19 mouse cellular contexts compared by ENCODE assay signal in genomic region chr19:10784061-10784460, GRCm38 (mm10). TPM values are rescaled to one million over a fixed set of nuclear protein-coding genes. Genes with fewer than 3 reads are reported as not detected.
DNase-seq lines count a peak whose midpoint lies in the region; ATAC-seq lines count a peak whose summit lies in the region.
"Had no signal": no experiment of that assay in that cellular context is flagged by ENCODE, and none has a peak within 500 bp of the region (broad histone marks: within the 10 kb centered on the region; RNA-seq: fewer than 3 reads in every experiment).

No protein-coding gene starts in this region.

- 0 out of 2 replicates have a peak, but pooled peaks have one; percentile 55 for ATAC-seq in forebrain, embryonic 12.5 days (ENCODE audit: low FRiP score)
- ATAC-seq in midbrain, embryonic 11.5 days (ENCODE audit: low FRiP score), result no peak
- ATAC-seq in midbrain, embryonic 14.5 days (ENCODE audit: low FRiP score, low TSS enrichment), result no peak
- ATAC-seq in forebrain, embryonic 15.5 days (replicated peaks), result 0 out of 2 replicates have a peak, but pooled peaks have one; percentile 15

- no peaks in the 10 kb centered on the region for H3K36me3 ChIP-seq in forebrain, embryonic 12.5 days (replicated peaks)
- no peaks in the 10 kb centered on the region for H3K36me3 ChIP-seq in forebrain, embryonic 10.5 days (replicated peaks)
- no peaks in the 10 kb centered on the region for H3K36me3 ChIP-seq in midbrain, embryonic 11.5 days (ENCODE audit: control insufficient read depth, insufficient read depth, low read length)
- H3K36me3 ChIP-seq in midbrain, embryonic 14.5 days (ENCODE audit: control insufficient read depth, insufficient read depth, low read length), result no peaks in the 10 kb centered on the region
- H3K36me3 ChIP-seq in forebrain, embryonic 15.5 days, result no peaks in the 10 kb centered on the region
- no peaks in the 10 kb centered on the region for H3K36me3 ChIP-seq in heart, embryonic 10.5 days
- H3K36me3 ChIP-seq: G1E; limb, embryonic 15.5 days had no signal

- 20% methylated on average over 3 of the region's 3 CpGs for WGBS in forebrain, embryonic 12.5 days
- 21% methylated on average over 3 of the region's 3 CpGs for WGBS in forebrain, embryonic 10.5 days
- 26% methylated on average over 3 of the region's 3 CpGs for WGBS in midbrain, embryonic 11.5 days
- WGBS in midbrain, embryonic 14.5 days, result 32% methylated on average over 3 of the region's 3 CpGs
- 21% methylated on average over 3 of the region's 3 CpGs for WGBS in forebrain, embryonic 15.5 days
- WGBS in heart, embryonic 10.5 days, result 41% methylated on average over 3 of the region's 3 CpGs

- no peak overlapping the region for H3K4me3 ChIP-seq in forebrain, embryonic 12.5 days (replicated peaks)
- no peak overlapping the region for H3K4me3 ChIP-seq in forebrain, embryonic 10.5 days
- H3K4me3 ChIP-seq in midbrain, embryonic 11.5 days (ENCODE audit: low read depth, low read length), result no peak overlapping the region
- no peak overlapping the region for H3K4me3 ChIP-seq in midbrain, embryonic 14.5 days (replicated peaks; ENCODE audit: low read depth, low read length)
- no peak overlapping the region for H3K4me3 ChIP-seq in forebrain, embryonic 15.5 days
- H3K4me3 ChIP-seq in heart, embryonic 10.5 days, result no peak overlapping the region
- H3K4me3 ChIP-seq: limb, embryonic 15.5 days had no signal

- no peaks in the 10 kb centered on the region for H3K9me3 ChIP-seq in forebrain, embryonic 12.5 days
- H3K9me3 ChIP-seq in forebrain, embryonic 10.5 days, result no peaks in the 10 kb centered on the region
- no peaks in the 10 kb centered on the region for H3K9me3 ChIP-seq in midbrain, embryonic 11.5 days (ENCODE audit: control insufficient read depth, low read length)
- H3K9me3 ChIP-seq in midbrain, embryonic 14.5 days (ENCODE audit: control insufficient read depth, low read length), result no peaks in the 10 kb centered on the region
- H3K9me3 ChIP-seq in forebrain, embryonic 15.5 days, result no peaks in the 10 kb centered on the region
- no peaks in the 10 kb centered on the region for H3K9me3 ChIP-seq in heart, embryonic 10.5 days
- H3K9me3 ChIP-seq: G1E; limb, embryonic 15.5 days had no signal

- no peak overlapping the region for H3K27ac ChIP-seq in forebrain, embryonic 12.5 days
- H3K27ac ChIP-seq in forebrain, embryonic 10.5 days, result no peak overlapping the region
- H3K27ac ChIP-seq in midbrain, embryonic 11.5 days (ENCODE audit: low read depth, low read length), result no peak overlapping the region
- H3K27ac ChIP-seq in midbrain, embryonic 14.5 days (replicated peaks; ENCODE audit: low read depth, low read length), result no peak overlapping the region
- H3K27ac ChIP-seq in forebrain, embryonic 15.5 days (replicated peaks), result peak overlapping the region; percentile 65
- H3K27ac ChIP-seq in heart, embryonic 10.5 days, result no peak overlapping the region
- H3K27ac ChIP-seq: limb, embryonic 15.5 days; macrophage had no signal

- H3K27me3 ChIP-seq in forebrain, embryonic 12.5 days, result no peaks in the 10 kb centered on the region
- H3K27me3 ChIP-seq in forebrain, embryonic 10.5 days (ENCODE audit: poor library complexity, severe bottlenecking), result no peaks in the 10 kb centered on the region
- H3K27me3 ChIP-seq in midbrain, embryonic 11.5 days (ENCODE audit: control insufficient read depth, insufficient read depth, low read length), result no peaks in the 10 kb centered on the region
- no peaks in the 10 kb centered on the region for H3K27me3 ChIP-seq in midbrain, embryonic 14.5 days (ENCODE audit: control insufficient read depth, insufficient read depth, low read length)
- no peaks in the 10 kb centered on the region for H3K27me3 ChIP-seq in forebrain, embryonic 15.5 days
- peaks cover 16% of the 10 kb centered on the region for H3K27me3 ChIP-seq in heart, embryonic 10.5 days (ENCODE audit: insufficient read depth, poor library complexity, severe bottlenecking)
- H3K27me3 ChIP-seq: limb, embryonic 15.5 days had no signal

- no peaks in the 10 kb centered on the region for H3K4me1 ChIP-seq in forebrain, embryonic 12.5 days
- peaks cover 16% of the 10 kb centered on the region for H3K4me1 ChIP-seq in forebrain, embryonic 10.5 days
- H3K4me1 ChIP-seq in midbrain, embryonic 11.5 days (ENCODE audit: control insufficient read depth, insufficient read depth, low read length), result no peaks in the 10 kb centered on the region
- no peaks in the 10 kb centered on the region for H3K4me1 ChIP-seq in midbrain, embryonic 14.5 days (ENCODE audit: control insufficient read depth, insufficient read depth, low read length)
- H3K4me1 ChIP-seq in forebrain, embryonic 15.5 days, result peaks cover 15% of the 10 kb centered on the region
- peaks cover 8% of the 10 kb centered on the region; the same call in 1 of the 2 replicates for H3K4me1 ChIP-seq in heart, embryonic 10.5 days

- no peak for DNase-seq in forebrain, embryonic 10.5 days (ENCODE audit: extremely low spot score, low spot score)
- DNase-seq in midbrain, embryonic 11.5 days (ENCODE audit: low spot score, missing footprints), result peak; percentile 76
- no peak for DNase-seq in midbrain, embryonic 14.5 days
- peak; percentile 53 to 65 for DNase-seq in thymus, postnatal 36 days
- DNase-seq in heart, embryonic 10.5 days (ENCODE audit: low spot score), result no peak
- no peak for DNase-seq in heart, adult 18-20 months
- DNase-seq: adrenal gland, postnatal 25 days; kidney, adult 11 months; kidney, postnatal 36 days; lung, adult 18-20 months; right cerebral cortex, adult 18-20 months had no signal

- no peak overlapping the region for H3K9ac ChIP-seq in forebrain, embryonic 12.5 days
- no peak overlapping the region for H3K9ac ChIP-seq in midbrain, embryonic 11.5 days (ENCODE audit: low read length)
- H3K9ac ChIP-seq in midbrain, embryonic 14.5 days (replicated peaks; ENCODE audit: low read length), result no peak overlapping the region
- H3K9ac ChIP-seq in forebrain, embryonic 15.5 days (replicated peaks), result no peak overlapping the region
- H3K9ac ChIP-seq: limb, embryonic 15.5 days had no signal

- no peak overlapping the region for H3K4me2 ChIP-seq in forebrain, embryonic 12.5 days
- no peak overlapping the region for H3K4me2 ChIP-seq in midbrain, embryonic 11.5 days
- H3K4me2 ChIP-seq in midbrain, embryonic 14.5 days (ENCODE audit: low read length), result no peak overlapping the region
- H3K4me2 ChIP-seq in forebrain, embryonic 15.5 days (replicated peaks), result no peak overlapping the region
- H3K4me2 ChIP-seq: limb, embryonic 15.5 days had no signal

RNA-seq across cellular contexts. Expression of gene Cd5, which starts 45.3 kb away (rescaled TPM):
- polyA plus RNA-seq in forebrain, embryonic 12.5 days (2016; fragmentation: Nextera tagmentation; extraction: Ambion mirVana), result not detected in 2 replicates
- not detected in 2 replicates for polyA plus RNA-seq in forebrain, embryonic 10.5 days (2016; fragmentation: Nextera tagmentation; extraction: Ambion mirVana)
- 0.08 and 0.22 TPM in 2 replicates for polyA plus RNA-seq in midbrain, embryonic 11.5 days (2014; fragmentation: Nextera tagmentation; extraction: Ambion mirVana)
- polyA plus RNA-seq in midbrain, embryonic 14.5 days (2014; fragmentation: Nextera tagmentation; extraction: Ambion mirVana), result 0.16 and 0.25 TPM in 2 replicates
- 0.22 and 0.26 TPM in 2 replicates for polyA plus RNA-seq in forebrain, embryonic 15.5 days (2015; fragmentation: Nextera tagmentation; extraction: Ambion mirVana)
- 0.18 and 0.28 TPM in 2 replicates for polyA plus RNA-seq in heart, embryonic 10.5 days (2016; fragmentation: Nextera tagmentation; extraction: Ambion mirVana)
- total RNA-seq in heart, adult 18-20 months (2021), result 1 to 10 TPM in 1 of 2 experiments, not detected in 1; 1.1 TPM
- total RNA-seq: common myeloid progenitor, adult 5-6 weeks; granulocyte monocyte progenitor cell, adult 5-6 weeks had no signal
- polyA plus RNA-seq: G1E had no signal

RNA-seq across cellular contexts. Expression of gene Cd6, which starts 45.8 kb away (rescaled TPM):
- not detected in 2 replicates for polyA plus RNA-seq in forebrain, embryonic 12.5 days (2016; fragmentation: Nextera tagmentation; extraction: Ambion mirVana)
- polyA plus RNA-seq in forebrain, embryonic 10.5 days (2016; fragmentation: Nextera tagmentation; extraction: Ambion mirVana), result not detected in 2 replicates
- polyA plus RNA-seq in midbrain, embryonic 11.5 days (2014; fragmentation: Nextera tagmentation; extraction: Ambion mirVana), result not detected in 2 replicates
- not detected in 2 replicates for polyA plus RNA-seq in midbrain, embryonic 14.5 days (2014; fragmentation: Nextera tagmentation; extraction: Ambion mirVana)
- polyA plus RNA-seq in forebrain, embryonic 15.5 days (2015; fragmentation: Nextera tagmentation; extraction: Ambion mirVana), result not detected in 2 replicates
- 0.06 TPM in 1 of 2 replicates, not detected in the other for polyA plus RNA-seq in heart, embryonic 10.5 days (2016; fragmentation: Nextera tagmentation; extraction: Ambion mirVana)
- total RNA-seq in heart, adult 18-20 months (2021), result 1 to 10 TPM in 1 of 2 experiments, under 1 TPM in 1; 0.17 to 1.2 TPM
- total RNA-seq: adrenal gland, postnatal 25 days had no signal
- polyA plus RNA-seq: G1E; limb, embryonic 15.5 days; neural tube, embryonic 14.5 days had no signal

RNA-seq across cellular contexts. Expression of gene Slc15a3, which starts 55.5 kb away (rescaled TPM):
- 0.12 and 0.38 TPM in 2 replicates for polyA plus RNA-seq in forebrain, embryonic 12.5 days (2016; fragmentation: Nextera tagmentation; extraction: Ambion mirVana)
- 0.32 and 0.37 TPM in 2 replicates for polyA plus RNA-seq in forebrain, embryonic 10.5 days (2016; fragmentation: Nextera tagmentation; extraction: Ambion mirVana)
- 0.18 and 0.25 TPM in 2 replicates for polyA plus RNA-seq in midbrain, embryonic 11.5 days (2014; fragmentation: Nextera tagmentation; extraction: Ambion mirVana)
- 0.20 and 0.54 TPM in 2 replicates for polyA plus RNA-seq in midbrain, embryonic 14.5 days (2014; fragmentation: Nextera tagmentation; extraction: Ambion mirVana)
- polyA plus RNA-seq in forebrain, embryonic 15.5 days (2015; fragmentation: Nextera tagmentation; extraction: Ambion mirVana), result 0.39 and 0.42 TPM in 2 replicates
- 0.16 and 0.22 TPM in 2 replicates for polyA plus RNA-seq in heart, embryonic 10.5 days (2016; fragmentation: Nextera tagmentation; extraction: Ambion mirVana)
- 1 to 10 TPM; 2.1 TPM for total RNA-seq in heart, adult 18-20 months (2021)
- total RNA-seq: common myeloid progenitor, adult 5-6 weeks had no signal

Comparison
In these comparisons a context has a peak if more than half of its experiments do, and no peak if none do; other contexts are left out.
1. DNase-seq: peak in midbrain, embryonic 11.5 days (single experiment) and thymus, postnatal 36 days (2 of 2); none in forebrain, embryonic 10.5 days (single experiment), midbrain, embryonic 14.5 days (single experiment), heart, embryonic 10.5 days (single experiment) and heart, adult 18-20 months (0 of 2).
2. ATAC-seq: peak in forebrain, embryonic 12.5 days (single experiment) and forebrain, embryonic 15.5 days (single experiment); none in midbrain, embryonic 11.5 days (single experiment) and midbrain, embryonic 14.5 days (single experiment).